Mouse (Mus musculus) CH12.LX (cell line): ENCODE data around the gene Aup1.
A peak's percentile ranks its signal among the peaks of the same experiment; 100 is the strongest.

Experiments
- CHD1 ChIP-seq: IDR thresholded peaks from 2 replicates; pipeline ENCODE4 v1.6.1; 2012; ENCODE audit warnings: low read depth, low read length, improper control_type of control experiment, inconsistent platforms
- CTCF ChIP-seq, 2 experiments: IDR thresholded peaks in 1 of 2; conservative IDR thresholded peaks in 1 of 2; 2 replicates each; pipeline ENCODE4 v1.5.1; 2011 to 2012; ENCODE audit warnings: low read depth in 2 of 2, low read length in 2 of 2, improper control_type of control experiment in 1 of 2, inconsistent platforms in 1 of 2, mild to moderate bottlenecking in 1 of 2, moderate library complexity in 1 of 2
- EP300 ChIP-seq: IDR thresholded peaks from 2 replicates; pipeline ENCODE4 v1.6.1; 2011; ENCODE audit warnings: low read length, improper control_type of control experiment
- ETS1 ChIP-seq: conservative IDR thresholded peaks from 2 replicates; pipeline ENCODE4 v1.6.1; 2012; ENCODE audit warnings: low read depth, mild to moderate bottlenecking, inconsistent platforms, low read length, improper control_type of control experiment, moderate library complexity
- IRF4 ChIP-seq: IDR thresholded peaks from 2 replicates; pipeline ENCODE4 v1.6.1; 2014; ENCODE audit warnings: low read depth, mild to moderate bottlenecking, inconsistent platforms, low read length, improper control_type of control experiment
- MAFK ChIP-seq: IDR thresholded peaks from 2 replicates; pipeline ENCODE4 v1.6.1; 2011; ENCODE audit warnings: low read length, improper control_type of control experiment; ENCODE audit not compliant: insufficient replicate concordance
- MYC ChIP-seq: IDR thresholded peaks from 2 replicates; pipeline ENCODE4 v1.6.1; 2011; ENCODE audit warnings: low read depth, mild to moderate bottlenecking, improper control_type of control experiment, low read length
- POLR2A ChIP-seq: IDR thresholded peaks from 2 replicates; pipeline ENCODE4 v1.6.1; 2011; ENCODE audit warnings: low read depth, mild to moderate bottlenecking, improper control_type of control experiment, low read length
- SMC3 ChIP-seq: IDR thresholded peaks from 2 replicates; pipeline ENCODE4 v1.6.1; 2011; ENCODE audit warnings: low read depth, low read length, improper control_type of control experiment
- TBP ChIP-seq: conservative IDR thresholded peaks from 2 replicates; pipeline ENCODE4 v1.6.1; 2011; ENCODE audit warnings: low read depth, low read length, improper control_type of control experiment
- ZNF384 ChIP-seq: IDR thresholded peaks from 2 replicates; pipeline ENCODE4 v1.6.1; 2012; ENCODE audit warnings: low read depth, low read length, improper control_type of control experiment, inconsistent platforms

- TF ChIP-seq CTCF (conservative IDR thresholded peaks at IDR 0.05 in 1 of 2, IDR thresholded peaks at IDR 0.05 in 1 of 2; ENCODE audit: low read depth in 2 of 2, low read length in 2 of 2) (peak in 1 of 2 experiments; percentile 55; a peak in 2 of 4 replicates), POLR2A (no peak), IRF4 (no peak), MYC (no peak), SMC3 (no peak; the same call in 1 of the 2 replicates), ETS1 (no peak), EP300 (no peak), MAFK (no peak), TBP (no peak), CHD1 (no peak), ZNF384 (no peak)
Observed at GRCm38 (mm10) chr6:83074979-83075378, 20.7 kb downstream of the Aup1 start.
